Comparison of ENCODE assay signal across 15 mouse cellular contexts in the genomic region with DNA sequence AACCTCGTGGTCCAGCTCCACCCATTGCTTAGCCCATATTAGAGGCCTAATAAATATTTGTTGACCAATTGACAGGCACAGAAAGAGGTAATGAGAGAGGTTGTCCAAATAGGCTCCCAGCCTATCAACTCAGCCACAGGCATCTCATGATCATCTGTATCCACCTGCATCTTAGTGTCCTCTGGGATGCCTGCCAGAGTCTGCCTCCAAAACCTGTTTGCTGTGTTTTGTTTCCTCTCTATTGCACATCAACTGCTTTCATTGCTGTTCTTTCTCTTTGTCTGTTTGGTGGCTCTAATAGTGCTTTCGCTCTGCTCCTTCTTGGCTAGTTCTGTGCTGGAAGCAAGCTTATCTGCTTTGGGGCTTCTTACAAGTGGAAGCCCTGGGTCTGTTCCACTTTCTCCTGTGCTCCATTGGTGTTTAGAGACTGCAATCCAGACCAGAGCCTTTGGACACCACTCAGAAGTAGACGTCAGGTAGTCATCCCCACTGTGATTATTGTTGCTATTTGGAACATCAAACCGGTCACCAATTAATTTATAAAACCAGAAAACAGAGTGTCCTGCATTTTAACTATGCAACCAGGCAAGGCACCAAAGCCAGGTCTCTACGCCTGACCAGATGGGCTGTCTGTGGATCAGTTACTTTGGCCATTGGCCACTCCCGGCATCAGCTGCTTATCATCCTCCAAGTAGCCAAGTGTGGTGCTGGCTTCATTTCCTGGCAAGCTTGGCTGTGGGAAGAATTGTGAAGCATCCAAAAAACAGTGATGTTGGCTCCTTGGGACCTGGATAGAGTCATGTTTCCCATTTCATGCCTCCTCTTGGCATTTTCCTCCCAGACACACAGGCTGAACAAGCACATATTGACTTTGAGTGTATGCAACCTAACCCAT.
DNase-seq lines count a peak whose midpoint lies in the region; ATAC-seq lines count a peak whose summit lies in the region.
"Had no signal": no experiment of that assay in that cellular context is flagged by ENCODE, and none has a peak within 500 bp of the region (broad histone marks: within the 10 kb centered on the region; RNA-seq: fewer than 3 reads in every experiment).

No protein-coding gene starts in this region.

- H3K4me3 ChIP-seq in liver, embryonic 11.5 days (ENCODE audit: low read depth, low read length) = no peak overlapping the region
- H3K4me3 ChIP-seq: heart, adult 2 months; kidney, embryonic 15.5 days; limb, embryonic 15.5 days; midbrain, embryonic 10.5 days; neural tube, embryonic 13.5 days; stomach, embryonic 15.5 days had no signal

- peak; percentile 91 for DNase-seq in heart, adult 11 months
- no peak for DNase-seq in heart, adult 8-10 months (ENCODE audit: low spot score)
- peak; percentile 8 for DNase-seq in right cerebral cortex, postnatal 14 days
- DNase-seq in right cerebral cortex, adult 18-20 months = no peak
- DNase-seq in cerebellum, postnatal 14 days = peak; percentile 95 to 96
- DNase-seq in liver, embryonic 11.5 days (ENCODE audit: low spot score) = no peak
- DNase-seq in spleen, postnatal 4 days (ENCODE audit: low spot score in 2 of 2) = no peak
- DNase-seq in neural tube, embryonic 10.5 days (ENCODE audit: extremely low spot score, low spot score) = no peak

- H3K27ac ChIP-seq in liver, embryonic 11.5 days (ENCODE audit: low read depth, low read length) = no peak overlapping the region
- H3K27ac ChIP-seq: heart, adult 2 months; kidney, embryonic 15.5 days; limb, embryonic 15.5 days; midbrain, embryonic 10.5 days; neural tube, embryonic 13.5 days; stomach, embryonic 15.5 days had no signal

- no peaks in the 10 kb centered on the region for H3K36me3 ChIP-seq in liver, embryonic 11.5 days (ENCODE audit: control insufficient read depth, insufficient read depth, low read length)
- H3K36me3 ChIP-seq: kidney, embryonic 15.5 days; limb, embryonic 15.5 days; midbrain, embryonic 10.5 days; neural tube, embryonic 13.5 days; stomach, embryonic 15.5 days had no signal

- no peak overlapping the region for H3K9ac ChIP-seq in liver, embryonic 11.5 days (ENCODE audit: low read depth, low read length)
- H3K9ac ChIP-seq: kidney, embryonic 15.5 days; limb, embryonic 15.5 days; neural tube, embryonic 13.5 days; stomach, embryonic 15.5 days had no signal

- WGBS in liver, embryonic 11.5 days = 78% methylated on average over 6 of the region's 6 CpGs

- no peak overlapping the region for H3K4me2 ChIP-seq in liver, embryonic 11.5 days
- H3K4me2 ChIP-seq: kidney, embryonic 15.5 days; limb, embryonic 15.5 days; neural tube, embryonic 13.5 days; stomach, embryonic 15.5 days had no signal

- H3K4me1 ChIP-seq in liver, embryonic 11.5 days (replicated peaks; ENCODE audit: control insufficient read depth, insufficient read depth, low read length) = no peaks in the 10 kb centered on the region
- H3K4me1 ChIP-seq: kidney, embryonic 15.5 days; limb, embryonic 15.5 days; midbrain, embryonic 10.5 days; neural tube, embryonic 13.5 days; stomach, embryonic 15.5 days had no signal

- no peaks in the 10 kb centered on the region for H3K9me3 ChIP-seq in liver, embryonic 11.5 days (ENCODE audit: control insufficient read depth, low read length)
- H3K9me3 ChIP-seq: kidney, embryonic 15.5 days; limb, embryonic 15.5 days; midbrain, embryonic 10.5 days; neural tube, embryonic 13.5 days; stomach, embryonic 15.5 days had no signal

- no peaks in the 10 kb centered on the region for H3K27me3 ChIP-seq in liver, embryonic 11.5 days (replicated peaks; ENCODE audit: control insufficient read depth, insufficient read depth, low read length)
- H3K27me3 ChIP-seq: kidney, embryonic 15.5 days; limb, embryonic 15.5 days; neural tube, embryonic 13.5 days; stomach, embryonic 15.5 days had no signal

- no peak for ATAC-seq in liver, embryonic 11.5 days (replicated peaks; ENCODE audit: low FRiP score)
- ATAC-seq: hindbrain, embryonic 16.5 days had no signal

Comparison
In these comparisons a context has a peak if more than half of its experiments do, and no peak if none do; other contexts are left out.
1. DNase-seq: peak in heart, adult 11 months (single experiment), right cerebral cortex, postnatal 14 days (single experiment) and cerebellum, postnatal 14 days (2 of 2); none in heart, adult 8-10 months (single experiment), right cerebral cortex, adult 18-20 months (single experiment), liver, embryonic 11.5 days (single experiment), spleen, postnatal 4 days (0 of 2) and neural tube, embryonic 10.5 days (single experiment).